Mouse (Mus musculus): ENCODE data around the gene Tmem50b. TPM values are rescaled to one million over a fixed set of nuclear protein-coding genes. Genes with fewer than 3 reads are reported as not detected.

Gene Tmem50b
- polyA plus RNA-seq, 1 experiment from 2014 or later: 60.5 TPM

GRCm38 (mm10) chr16:91588703-91589102 is 8.9 kb downstream of the Tmem50b start:
- Histone ChIP-seq H3K9ac (ENCODE audit: low read depth, low read length) (no peak overlapping the region), H3K27me3 (ENCODE audit: control insufficient read depth, insufficient read depth, low read length) (no peaks in the 10 kb centered on the region), H3K4me3 (ENCODE audit: low read depth, low read length) (no peak overlapping the region), H3K9me3 (replicated peaks; ENCODE audit: control insufficient read depth, low read length) (no peaks in the 10 kb centered on the region), H3K4me2 (no peak overlapping the region), H3K27ac (ENCODE audit: low read depth, low read length) (no peak overlapping the region), H3K4me1 (ENCODE audit: control insufficient read depth, insufficient read depth, low read length) (no peaks in the 10 kb centered on the region), H3K36me3 (ENCODE audit: control insufficient read depth, insufficient read depth, low read length) (no peaks in the 10 kb centered on the region)
- ATAC-seq (replicated peaks; ENCODE audit: insufficient number of reproducible peaks, low FRiP score, low TSS enrichment): no peak
- 87% methylated on average over 3 of the region's 3 CpGs for WGBS (ENCODE audit: insufficient replicate concordance)

- H3K9me3 ChIP-seq (replicated peaks; ENCODE audit: control insufficient read depth, low read length): no peaks in the 10 kb centered on the region
- H3K27me3 ChIP-seq (ENCODE audit: control insufficient read depth, insufficient read depth, low read length): no peaks in the 10 kb centered on the region
- no peaks in the 10 kb centered on the region for H3K36me3 ChIP-seq (ENCODE audit: control insufficient read depth, insufficient read depth, low read length)
- no peaks in the 10 kb centered on the region for H3K4me1 ChIP-seq (ENCODE audit: control insufficient read depth, insufficient read depth, low read length)
- no peak overlapping the region for H3K4me3 ChIP-seq (ENCODE audit: low read depth, low read length)
- 60% methylated on average over 6 of the region's 6 CpGs for WGBS (ENCODE audit: insufficient replicate concordance)
- ATAC-seq (replicated peaks; ENCODE audit: insufficient number of reproducible peaks, low FRiP score, low TSS enrichment): no peak
- H3K4me2 ChIP-seq: no peak overlapping the region
- H3K27ac ChIP-seq (ENCODE audit: low read depth, low read length): no peak overlapping the region
- H3K9ac ChIP-seq (ENCODE audit: low read depth, low read length): no peak overlapping the region
These were observed 9.7 kb downstream of the Tmem50b start for GRCm38 (mm10) chr16:91587730-91588453.

- no peaks in the 10 kb centered on the region for H3K36me3 ChIP-seq (ENCODE audit: control insufficient read depth, insufficient read depth, low read length)
- H3K9me3 ChIP-seq (replicated peaks; ENCODE audit: control insufficient read depth, low read length): no peaks in the 10 kb centered on the region
- H3K4me3 ChIP-seq (ENCODE audit: low read depth, low read length): no peak overlapping the region
- no peak for ATAC-seq (replicated peaks; ENCODE audit: insufficient number of reproducible peaks, low FRiP score, low TSS enrichment)
- H3K4me1 ChIP-seq (ENCODE audit: control insufficient read depth, insufficient read depth, low read length): no peaks in the 10 kb centered on the region
- H3K27ac ChIP-seq (ENCODE audit: low read depth, low read length): no peak overlapping the region
- no peak overlapping the region for H3K4me2 ChIP-seq
- H3K27me3 ChIP-seq (ENCODE audit: control insufficient read depth, insufficient read depth, low read length): no peaks in the 10 kb centered on the region
- no peak overlapping the region for H3K9ac ChIP-seq (ENCODE audit: low read depth, low read length)
- WGBS (ENCODE audit: insufficient replicate concordance): 80% methylated on average over 6 of the region's 6 CpGs
These were observed 11.4 kb downstream of the Tmem50b start for GRCm38 (mm10) chr16:91586244-91586643.

GRCm38 (mm10) chr16:91585617-91586016 is 12.0 kb downstream of the Tmem50b start:
- H3K4me1 ChIP-seq (ENCODE audit: control insufficient read depth, insufficient read depth, low read length): no peaks in the 10 kb centered on the region
- no peak overlapping the region for H3K9ac ChIP-seq (ENCODE audit: low read depth, low read length)
- H3K27ac ChIP-seq (ENCODE audit: low read depth, low read length): no peak overlapping the region
- ATAC-seq (replicated peaks; ENCODE audit: insufficient number of reproducible peaks, low FRiP score, low TSS enrichment): no peak
- no peaks in the 10 kb centered on the region for H3K36me3 ChIP-seq (ENCODE audit: control insufficient read depth, insufficient read depth, low read length)
- H3K27me3 ChIP-seq (ENCODE audit: control insufficient read depth, insufficient read depth, low read length): no peaks in the 10 kb centered on the region
- WGBS (ENCODE audit: insufficient replicate concordance): 85% methylated on average over 5 of the region's 5 CpGs
- no peak overlapping the region for H3K4me3 ChIP-seq (ENCODE audit: low read depth, low read length)
- H3K9me3 ChIP-seq (replicated peaks; ENCODE audit: control insufficient read depth, low read length): no peaks in the 10 kb centered on the region
- no peak overlapping the region for H3K4me2 ChIP-seq

- H3K4me3 ChIP-seq (ENCODE audit: low read depth, low read length): no peak overlapping the region
- H3K36me3 ChIP-seq (ENCODE audit: control insufficient read depth, insufficient read depth, low read length): no peaks in the 10 kb centered on the region
- H3K4me2 ChIP-seq: no peak overlapping the region
- no peaks in the 10 kb centered on the region for H3K27me3 ChIP-seq (ENCODE audit: control insufficient read depth, insufficient read depth, low read length)
- H3K27ac ChIP-seq (ENCODE audit: low read depth, low read length): no peak overlapping the region
- no peak for ATAC-seq (replicated peaks; ENCODE audit: insufficient number of reproducible peaks, low FRiP score, low TSS enrichment)
- no peaks in the 10 kb centered on the region for H3K9me3 ChIP-seq (replicated peaks; ENCODE audit: control insufficient read depth, low read length)
- 77% methylated on average over 2 of the region's 2 CpGs for WGBS (ENCODE audit: insufficient replicate concordance)
- H3K4me1 ChIP-seq (ENCODE audit: control insufficient read depth, insufficient read depth, low read length): no peaks in the 10 kb centered on the region
- no peak overlapping the region for H3K9ac ChIP-seq (ENCODE audit: low read depth, low read length)
These were observed 15.3 kb downstream of the Tmem50b start for GRCm38 (mm10) chr16:91582307-91582706.

- no peak overlapping the region for H3K4me2 ChIP-seq
- WGBS (ENCODE audit: insufficient replicate concordance): 80% methylated on average over 14 of the region's 14 CpGs
These were observed 18.4 kb downstream of the Tmem50b start for GRCm38 (mm10) chr16:91578980-91579720.

GRCm38 (mm10) chr16:91575151-91575550 is 22.4 kb downstream of the Tmem50b start:
- Histone ChIP-seq H3K27me3 (ENCODE audit: control insufficient read depth, insufficient read depth, low read length) (no peaks in the 10 kb centered on the region), H3K27ac (ENCODE audit: low read depth, low read length) (no peak overlapping the region), H3K9ac (ENCODE audit: low read depth, low read length) (no peak overlapping the region), H3K4me3 (ENCODE audit: low read depth, low read length) (no peak overlapping the region), H3K4me1 (ENCODE audit: control insufficient read depth, insufficient read depth, low read length) (no peaks in the 10 kb centered on the region), H3K9me3 (replicated peaks; ENCODE audit: control insufficient read depth, low read length) (no peaks in the 10 kb centered on the region), H3K4me2 (no peak overlapping the region), H3K36me3 (ENCODE audit: control insufficient read depth, insufficient read depth, low read length) (peaks cover 2% of the 10 kb centered on the region; the same call in 1 of the 2 replicates)
- ATAC-seq (replicated peaks; ENCODE audit: insufficient number of reproducible peaks, low FRiP score, low TSS enrichment): no peak
- WGBS (ENCODE audit: insufficient replicate concordance): 67% methylated on average over 13 of the region's 13 CpGs

More at GRCm38 (mm10) chr16:91578980-91579720, 18.4 kb downstream of the Tmem50b start:
- Histone ChIP-seq H3K9ac (ENCODE audit: low read depth, low read length) (no peak overlapping the region), H3K27ac (ENCODE audit: low read depth, low read length) (no peak overlapping the region), H3K36me3 (ENCODE audit: control insufficient read depth, insufficient read depth, low read length) (peaks cover 2% of the 10 kb centered on the region; the same call in 1 of the 2 replicates), H3K27me3 (ENCODE audit: control insufficient read depth, insufficient read depth, low read length) (no peaks in the 10 kb centered on the region), H3K9me3 (replicated peaks; ENCODE audit: control insufficient read depth, low read length) (no peaks in the 10 kb centered on the region), H3K4me3 (ENCODE audit: low read depth, low read length) (no peak overlapping the region), H3K4me1 (ENCODE audit: control insufficient read depth, insufficient read depth, low read length) (no peaks in the 10 kb centered on the region)
- ATAC-seq (replicated peaks; ENCODE audit: insufficient number of reproducible peaks, low FRiP score, low TSS enrichment): no peak

GRCm38 (mm10) chr16:91571105-91571504 is 26.5 kb downstream of the Tmem50b start:
- WGBS (ENCODE audit: insufficient replicate concordance): 40% methylated on average over 3 of the region's 3 CpGs
- no peaks in the 10 kb centered on the region for H3K4me1 ChIP-seq (ENCODE audit: control insufficient read depth, insufficient read depth, low read length)
- H3K27ac ChIP-seq (ENCODE audit: low read depth, low read length): no peak overlapping the region
- H3K9me3 ChIP-seq (replicated peaks; ENCODE audit: control insufficient read depth, low read length): no peaks in the 10 kb centered on the region
- H3K9ac ChIP-seq (ENCODE audit: low read depth, low read length): no peak overlapping the region
- no peaks in the 10 kb centered on the region for H3K27me3 ChIP-seq (ENCODE audit: control insufficient read depth, insufficient read depth, low read length)
- H3K4me3 ChIP-seq (ENCODE audit: low read depth, low read length): no peak overlapping the region
- no peak for ATAC-seq (replicated peaks; ENCODE audit: insufficient number of reproducible peaks, low FRiP score, low TSS enrichment)
- H3K36me3 ChIP-seq (ENCODE audit: control insufficient read depth, insufficient read depth, low read length): peaks cover 2% of the 10 kb centered on the region; the same call in 1 of the 2 replicates
- no peak overlapping the region for H3K4me2 ChIP-seq
